Mouse (Mus musculus) urinary bladder, postnatal 4 days (tissue): ENCODE measurements around the gene Catsper1.
A peak's percentile ranks its signal among the peaks of the same experiment; 100 is the strongest.

Experiments used
- DNase-seq, 2 experiments: peaks; one replicate each; pipeline ENCODE4 v3.0.0; 2021 to 2022; ENCODE audit warnings: low spot score in 2 of 2

Catsper1 gene

DNA sequence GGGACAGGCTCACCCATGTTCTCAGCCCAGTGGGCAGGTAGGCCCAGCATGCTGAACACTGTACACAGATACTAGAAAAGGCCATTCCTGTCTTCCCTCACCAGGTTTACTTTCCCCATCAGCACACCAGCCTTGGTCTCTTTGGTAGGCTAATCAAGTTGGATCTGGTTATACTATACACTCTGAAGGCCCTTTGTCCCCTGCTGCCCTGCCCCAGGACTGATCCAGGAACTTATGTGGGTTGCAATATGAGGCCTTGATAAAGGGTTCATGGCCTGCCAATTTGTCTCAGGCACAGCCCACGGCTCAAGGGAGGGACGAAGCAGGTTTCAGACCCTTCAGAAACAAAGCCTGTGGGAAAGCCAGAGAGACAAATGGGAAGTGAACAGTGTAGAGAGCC is 18.1 kb downstream of the Catsper1 start:
- no peak for DNase-seq

DNA sequence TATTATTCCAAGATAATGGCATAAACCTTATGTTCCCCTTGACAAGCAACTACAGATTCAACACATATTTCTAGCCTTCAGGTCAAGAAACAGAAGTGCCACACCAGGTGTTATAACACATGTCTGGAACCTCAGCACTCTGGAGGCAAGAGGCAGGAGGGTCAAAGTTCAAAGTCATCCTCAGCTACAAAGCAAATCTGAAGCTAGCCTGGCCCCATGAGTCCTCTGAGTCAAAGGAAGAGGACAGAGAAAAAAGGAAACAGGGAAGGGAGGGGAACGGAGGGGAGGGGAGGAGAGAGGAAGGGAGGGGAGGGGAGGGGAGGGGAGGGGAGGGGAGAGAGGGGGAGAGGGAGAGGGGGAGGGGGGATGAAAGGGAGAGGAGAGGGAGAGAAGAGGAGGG is 20.5 kb downstream of the Catsper1 start:
- no peak for DNase-seq

DNA sequence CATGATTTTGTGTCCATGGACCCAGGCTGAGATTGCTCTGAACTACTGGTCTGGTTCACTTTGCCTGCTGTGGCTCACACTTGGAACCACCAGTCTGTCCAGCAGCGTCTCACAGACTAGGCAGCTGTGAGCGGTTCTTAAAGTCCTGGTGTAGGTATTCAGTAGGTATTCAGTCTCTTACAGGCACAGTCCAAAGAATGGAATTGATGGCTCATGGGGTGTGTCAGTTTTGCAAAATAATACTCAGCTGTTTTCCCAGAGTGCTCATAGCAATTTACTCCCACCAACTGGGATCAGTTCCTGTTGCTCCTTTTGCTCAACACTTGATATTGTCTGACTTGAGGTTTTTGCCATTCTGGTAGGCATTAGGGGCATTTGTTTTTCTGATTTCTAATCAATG is 26.6 kb downstream of the Catsper1 start:
- DNase-seq, result no peak

GRCm38 (mm10) chr19:5364124-5364523 is 28.6 kb downstream of the Catsper1 start:
- no peak for DNase-seq

- no peak for DNase-seq
These were observed 30.2 kb downstream of the Catsper1 start for GRCm38 (mm10) chr19:5365751-5366150.

DNA sequence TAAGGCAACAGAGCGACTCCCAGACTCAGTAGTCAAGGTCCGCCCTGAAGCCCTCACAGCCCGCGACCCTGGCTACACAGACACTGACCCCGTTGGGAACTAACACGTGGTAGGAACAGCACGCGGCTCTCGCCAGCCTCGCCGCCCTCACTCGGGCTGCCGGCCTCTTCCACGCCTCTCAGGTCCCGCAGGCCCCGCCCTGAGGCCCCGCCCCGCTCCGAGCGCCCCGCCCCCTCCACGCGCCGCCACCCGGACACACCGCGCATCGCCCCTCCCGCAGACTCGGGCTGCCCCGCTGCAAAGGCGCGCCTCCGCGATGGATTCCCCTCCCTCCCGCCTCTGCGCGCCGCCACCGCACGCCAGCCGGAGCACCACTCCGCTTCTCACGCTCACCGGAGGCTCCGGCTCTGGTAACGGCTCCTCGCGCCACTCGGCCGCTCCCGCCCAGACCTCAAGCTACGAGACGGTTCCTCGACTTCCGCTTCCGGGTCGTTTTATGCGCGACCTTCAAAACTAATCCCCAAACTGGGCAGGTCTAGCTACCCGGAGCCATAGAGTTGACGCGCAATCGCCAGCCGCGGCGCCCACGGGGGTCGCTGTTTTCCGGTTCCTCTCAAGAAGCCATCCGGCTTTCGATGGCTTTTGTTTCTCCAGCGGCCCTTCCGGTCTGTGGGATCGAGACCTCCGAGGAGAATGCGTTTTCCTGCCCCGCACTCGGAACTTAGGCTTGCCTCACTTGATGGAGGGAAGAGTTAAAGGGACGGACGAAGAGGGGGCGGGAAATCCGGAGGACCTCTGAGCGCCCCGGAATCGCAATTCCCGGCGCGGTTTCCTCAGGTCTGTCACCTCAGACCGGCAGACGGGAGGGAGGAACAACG is 30.9 kb downstream of the Catsper1 start, which contains the start of gene Eif1ad:
TSS of gene Eif1ad (plus strand) at position 567 of the 878 bp plus-strand sequence.
- DNase-seq, result peak; percentile 93

DNA sequence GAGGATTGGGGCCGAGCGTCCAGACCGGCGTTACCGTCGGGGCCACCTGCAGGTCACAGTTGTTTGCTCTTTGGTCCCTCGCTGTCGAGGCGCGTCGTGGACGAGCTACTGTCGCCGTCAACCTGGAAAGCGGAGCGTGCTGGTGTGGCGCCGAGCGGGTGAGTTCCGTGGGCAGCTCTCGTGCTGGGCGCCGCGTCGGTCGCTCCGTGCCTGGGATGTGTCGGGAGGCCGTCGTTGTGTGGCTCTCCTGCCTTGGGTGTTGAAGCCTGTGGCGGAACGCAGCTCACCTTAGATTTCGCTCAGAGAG is 31.5 kb downstream of the Catsper1 start, which contains the start of gene Banf1:
TSS of gene Banf1 (minus strand) at position 116 of the 307 bp plus-strand sequence.
- no peak for DNase-seq

DNA sequence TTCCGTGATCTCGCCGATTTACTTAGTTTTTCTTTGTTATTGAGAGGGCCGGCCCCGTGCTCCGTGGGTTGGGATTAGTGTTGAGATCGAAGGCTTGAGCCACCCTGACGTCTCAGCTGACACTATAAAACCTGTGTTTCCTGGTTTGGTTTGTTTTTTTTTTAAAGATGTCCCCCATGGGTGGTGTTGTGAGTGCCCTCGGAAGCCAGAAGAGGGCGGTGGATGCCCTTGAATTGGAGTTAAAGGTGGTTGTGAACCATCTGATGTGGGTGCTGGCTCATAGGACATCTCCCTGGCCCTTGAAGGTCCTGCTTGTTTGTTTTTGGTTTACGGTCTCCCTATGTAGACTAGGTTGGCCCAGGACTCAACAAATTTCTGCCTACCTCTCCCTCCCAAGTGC is 31.9 kb downstream of the Catsper1 start:
- no peak for DNase-seq

DNA sequence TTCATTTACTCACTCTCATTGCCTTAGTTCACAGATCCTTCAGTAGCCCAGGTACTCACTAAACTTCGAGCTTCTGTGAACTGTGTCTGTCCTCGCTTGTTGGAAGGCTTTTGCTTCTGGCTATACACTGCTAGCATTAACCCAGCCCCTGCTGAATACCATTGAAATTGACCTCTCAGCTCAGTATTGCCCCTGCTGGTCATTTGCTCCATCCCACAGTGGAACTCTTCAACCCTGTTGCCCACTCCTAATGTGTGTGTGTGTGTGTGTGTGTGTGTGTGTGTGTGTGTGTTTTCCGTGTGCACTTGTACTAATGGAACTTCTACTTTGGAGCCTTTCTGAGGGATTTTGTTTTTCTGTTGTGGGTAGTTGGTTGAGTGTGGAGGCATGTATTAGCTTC is 35.4 kb downstream of the Catsper1 start:
- DNase-seq, result no peak

- DNase-seq, result no peak
These were observed 37.2 kb downstream of the Catsper1 start for GRCm38 (mm10) chr19:5372724-5373123.

DNA sequence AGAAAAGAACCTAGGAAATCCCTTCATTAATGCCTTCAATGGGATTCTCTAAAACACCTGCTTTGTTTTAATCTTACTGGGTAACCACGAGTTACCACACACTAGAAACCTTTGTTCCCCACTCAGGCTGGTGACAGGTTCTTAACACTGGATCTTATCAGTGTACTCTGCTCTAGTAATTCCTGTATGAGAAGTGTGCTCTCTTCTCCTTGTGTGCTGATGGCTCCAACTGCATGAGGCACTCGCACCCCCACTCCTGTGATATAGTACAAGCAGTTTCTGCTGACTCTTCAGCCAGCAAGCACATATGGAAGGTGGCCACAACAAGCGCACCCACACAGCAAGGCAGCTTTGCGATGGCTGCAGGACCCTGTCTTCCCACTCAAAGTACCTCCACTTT is 38.6 kb downstream of the Catsper1 start:
- no peak for DNase-seq

DNA sequence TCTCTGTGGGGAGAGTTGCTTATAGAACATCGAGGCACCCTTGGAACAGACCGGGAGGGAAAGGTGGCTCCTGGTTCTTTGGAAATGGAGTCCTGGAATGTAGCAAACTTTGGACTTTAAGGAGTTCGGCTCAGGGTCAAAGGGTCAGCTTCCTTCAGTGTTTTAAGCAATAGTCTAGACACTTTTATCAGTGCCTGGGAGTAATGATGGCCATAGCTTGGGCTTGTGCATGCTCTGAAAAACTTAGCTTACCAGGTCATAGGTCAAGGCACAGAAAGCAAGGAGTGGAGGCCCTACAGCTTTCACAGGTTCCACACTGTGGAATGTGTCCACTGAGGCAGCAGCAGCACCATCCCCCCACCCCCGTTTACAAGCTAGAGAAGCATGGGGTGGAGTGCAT is 39.2 kb downstream of the Catsper1 start:
- no peak for DNase-seq

- no peak for DNase-seq
These were observed 41.9 kb downstream of the Catsper1 start for GRCm38 (mm10) chr19:5377446-5377845.

DNA sequence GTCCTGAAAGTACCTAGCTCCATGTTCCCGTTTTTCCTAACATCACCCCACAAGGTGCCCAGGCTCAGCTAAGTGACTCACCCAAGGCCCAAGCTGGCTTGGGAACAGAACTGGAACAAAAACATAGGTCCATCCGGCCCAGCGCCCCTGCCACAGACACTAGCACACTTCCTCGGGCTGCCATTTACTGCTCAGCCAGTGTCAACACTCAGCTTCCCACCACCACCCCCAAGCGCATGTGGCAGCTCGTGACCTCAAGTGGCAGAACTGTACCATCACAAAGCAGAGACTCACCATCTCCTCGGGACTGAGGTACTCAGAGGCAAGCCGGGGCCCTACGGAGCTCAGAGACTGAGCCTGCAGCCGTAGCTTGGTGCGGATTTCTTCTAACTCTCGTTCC is 47.8 kb downstream of the Catsper1 start:
- DNase-seq, result no peak

- DNase-seq, result no peak
These were observed 49.2 kb downstream of the Catsper1 start for GRCm38 (mm10) chr19:5384715-5385114.

- no peak for DNase-seq
These were observed 52.5 kb downstream of the Catsper1 start for GRCm38 (mm10) chr19:5388011-5388441.

DNA sequence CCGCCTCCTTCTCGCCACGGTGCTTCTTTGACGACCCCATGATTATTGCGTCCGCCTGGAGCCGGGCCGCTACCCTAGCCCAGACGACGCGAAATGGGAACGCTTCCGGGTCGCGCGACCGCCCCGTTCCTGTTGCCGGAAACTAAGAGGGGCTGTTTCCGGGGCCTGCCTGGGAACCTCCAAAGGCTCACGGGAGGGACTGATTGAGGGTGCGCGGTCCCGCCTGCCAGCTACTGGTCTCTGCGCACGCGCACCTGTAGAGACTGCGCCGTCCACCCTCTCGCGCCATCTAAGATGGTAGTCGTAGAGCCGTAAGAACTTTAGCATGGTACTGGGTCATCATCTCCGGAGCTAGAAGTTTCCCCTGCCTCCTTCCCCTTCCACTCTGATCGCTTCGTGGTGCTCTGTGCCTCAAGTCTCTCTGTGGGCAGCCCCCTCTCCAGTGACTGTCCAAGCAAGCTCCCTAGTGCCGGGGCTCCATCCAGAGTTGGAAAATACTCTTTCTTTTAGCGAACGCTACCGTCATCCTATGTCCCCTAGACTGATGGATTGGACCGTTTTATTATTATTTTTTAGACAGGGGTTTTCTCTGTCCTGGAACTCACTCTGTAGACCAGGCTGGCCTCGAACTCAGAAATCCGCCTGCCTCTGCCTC is 53.2 kb downstream of the Catsper1 start, which contains the start of gene Sart1:
TSS of gene Sart1 (minus strand) at position 116 of the 655 bp plus-strand sequence.
- peak; percentile 94 to 95 for DNase-seq

- DNase-seq, result no peak
These were observed 54.1 kb downstream of the Catsper1 start for GRCm38 (mm10) chr19:5389647-5390046.

- no peak for DNase-seq
These were observed 54.9 kb downstream of the Catsper1 start for GRCm38 (mm10) chr19:5390416-5390815.

DNA sequence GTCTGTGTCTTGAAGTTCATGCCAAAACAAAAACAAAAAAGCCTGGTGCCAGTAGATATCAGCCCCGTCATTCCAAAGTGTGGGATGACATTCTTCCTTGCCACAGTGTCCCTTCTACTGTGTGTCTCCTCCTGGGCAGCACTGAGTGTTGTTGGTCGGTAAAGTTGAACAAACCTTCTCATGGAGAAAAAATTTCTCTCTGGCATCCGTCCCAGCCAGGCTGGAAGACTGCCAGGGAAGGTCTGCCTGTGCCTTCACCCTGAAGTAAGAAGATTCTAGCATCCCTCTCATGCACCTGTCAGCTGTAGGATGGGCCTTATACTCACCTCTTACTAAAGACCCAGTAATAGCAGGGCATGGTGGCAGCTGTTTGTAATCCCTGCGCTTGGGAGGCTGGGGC is 57.4 kb downstream of the Catsper1 start:
- DNase-seq, result peak; percentile 58 to 79
